Mouse (Mus musculus): ENCODE measurements around the gene Alk.

DNA sequence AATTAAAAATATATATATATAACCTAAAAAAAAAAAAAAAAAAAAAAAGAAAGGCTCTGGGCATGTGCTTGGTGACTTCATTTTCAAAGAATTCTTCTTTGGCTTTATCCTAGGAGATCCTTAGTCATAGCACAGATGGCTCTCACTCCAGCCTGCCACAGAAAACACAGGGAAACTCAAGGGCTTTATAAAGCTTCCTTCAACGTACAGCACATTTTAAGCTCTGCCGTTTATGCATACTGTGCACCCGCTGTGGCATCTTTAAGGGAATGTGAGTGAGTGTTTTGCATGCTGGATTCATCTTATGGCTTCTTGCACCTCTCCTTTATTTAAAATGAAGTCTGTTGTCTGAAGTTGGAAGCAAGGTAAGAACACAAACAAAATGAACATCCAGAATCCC is 606.7 kb downstream of the Alk start:
- TF ChIP-seq TAL1 (conservative IDR thresholded peaks at IDR 0.05; ENCODE audit: low read depth, low read length), result no peak
- no peak for TF ChIP-seq CTCF (IDR thresholded peaks at IDR 0.05; ENCODE audit: low read depth, low read length)
- TF ChIP-seq GATA2 (IDR thresholded peaks at IDR 0.05; ENCODE audit: borderline replicate concordance, low read depth, low read length), result no peak
- TF ChIP-seq POLR2AphosphoS5 (IDR thresholded peaks at IDR 0.05; ENCODE audit: insufficient replicate concordance, low read depth, low read length), result no peak
- no peak for TF ChIP-seq GATA1 (IDR thresholded peaks at IDR 0.05; ENCODE audit: borderline replicate concordance, low read length)

Data from G1E (cell line).